Comparison of ENCODE assay signal across 12 mouse cellular contexts in genomic region chr11:106962310-106962709, GRCm38 (mm10). TPM values are rescaled to one million over a fixed set of nuclear protein-coding genes. Genes with fewer than 3 reads are reported as not detected.
A peak's percentile ranks its signal among the peaks of the same experiment; 100 is the strongest.
DNase-seq lines count a peak whose midpoint lies in the region; ATAC-seq and TF ChIP-seq lines count a peak whose summit lies in the region.
"Had no signal": no experiment of that assay in that cellular context is flagged by ENCODE, and none has a peak within 500 bp of the region (broad histone marks: within the 10 kb centered on the region; RNA-seq: fewer than 3 reads in every experiment).

No protein-coding gene starts in this region.

- no peak for TF ChIP-seq POLR2A in small intestine, adult 2 months (IDR thresholded peaks at IDR 0.05; ENCODE audit: low read depth, low read length)

- no peak overlapping the region for H3K9ac ChIP-seq in liver, embryonic 11.5 days (ENCODE audit: low read depth, low read length)
- H3K9ac ChIP-seq: forebrain, embryonic 15.5 days; hindbrain, embryonic 12.5 days had no signal

- no peaks in the 10 kb centered on the region for H3K36me3 ChIP-seq in liver, embryonic 11.5 days (ENCODE audit: control insufficient read depth, insufficient read depth, low read length)
- H3K36me3 ChIP-seq in small intestine, adult 2 months (ENCODE audit: control insufficient read depth, insufficient read depth, low read length), result no peaks in the 10 kb centered on the region
- H3K36me3 ChIP-seq: forebrain, embryonic 15.5 days; hindbrain, embryonic 12.5 days had no signal

- peaks cover 10% of the 10 kb centered on the region for H3K4me1 ChIP-seq in liver, embryonic 11.5 days (replicated peaks; ENCODE audit: control insufficient read depth, insufficient read depth, low read length)
- H3K4me1 ChIP-seq in small intestine, adult 2 months (ENCODE audit: control insufficient read depth, insufficient read depth, insufficient read length, low read length), result peaks cover 25% of the 10 kb centered on the region
- H3K4me1 ChIP-seq: forebrain, embryonic 15.5 days had no signal

- no peak overlapping the region for H3K27ac ChIP-seq in liver, embryonic 11.5 days (ENCODE audit: low read depth, low read length)
- peak overlapping the region; percentile 45; the same call in 1 of the 2 replicates for H3K27ac ChIP-seq in small intestine, adult 2 months (ENCODE audit: insufficient read depth, low read depth, low read length)
- H3K27ac ChIP-seq: forebrain, embryonic 15.5 days; hindbrain, embryonic 12.5 days had no signal

- no peak for TF ChIP-seq CTCF in small intestine, adult 2 months (IDR thresholded peaks at IDR 0.05; ENCODE audit: extremely low read depth, insufficient read length, insufficient replicate concordance, low read depth, low read length)

- 0 out of 2 replicates have a peak overlapping the region, but pooled peaks have one; percentile 14 for H3K4me2 ChIP-seq in liver, embryonic 11.5 days
- H3K4me2 ChIP-seq: forebrain, embryonic 15.5 days; hindbrain, embryonic 12.5 days had no signal

- no peak for ATAC-seq in CD4-positive, CD25-positive, alpha-beta regulatory T cell, adult 4 months
- no peak for ATAC-seq in liver, embryonic 11.5 days (replicated peaks; ENCODE audit: low FRiP score)
- ATAC-seq: forebrain, embryonic 15.5 days had no signal

- 86% methylated on average over 9 of the region's 9 CpGs for WGBS in liver, embryonic 11.5 days
- WGBS in small intestine, adult 2 months, result 73% methylated on average over 9 of the region's 9 CpGs

- H3K9me3 ChIP-seq in liver, embryonic 11.5 days (ENCODE audit: control insufficient read depth, low read length), result no peaks in the 10 kb centered on the region
- H3K9me3 ChIP-seq: forebrain, embryonic 15.5 days; hindbrain, embryonic 12.5 days had no signal

- H3K27me3 ChIP-seq in liver, embryonic 11.5 days (replicated peaks; ENCODE audit: control insufficient read depth, insufficient read depth, low read length), result no peaks in the 10 kb centered on the region
- H3K27me3 ChIP-seq in small intestine, adult 2 months (ENCODE audit: control insufficient read depth, insufficient read depth, low read length), result no peaks in the 10 kb centered on the region
- H3K27me3 ChIP-seq: forebrain, embryonic 15.5 days; hindbrain, embryonic 12.5 days had no signal

- no peak overlapping the region for H3K4me3 ChIP-seq in liver, embryonic 11.5 days (ENCODE audit: low read depth, low read length)
- H3K4me3 ChIP-seq in small intestine, adult 2 months (ENCODE audit: low read depth, low read length), result no peak overlapping the region
- H3K4me3 ChIP-seq: forebrain, embryonic 15.5 days; hindbrain, embryonic 12.5 days had no signal

- peak; percentile 50 for DNase-seq in CD4-positive, CD25-positive, alpha-beta regulatory T cell, adult 2 months (ENCODE audit: low read depth, low spot score)
- DNase-seq in liver, embryonic 11.5 days (ENCODE audit: low spot score), result no peak
- no peak for DNase-seq in liver
- peak; percentile 16 for DNase-seq in thymus, postnatal 14 days
- no peak for DNase-seq in thymus, adult 18-20 months
- no peak for DNase-seq in adrenal gland, adult 18-20 months (ENCODE audit: low spot score in 2 of 2)
- DNase-seq: cerebellum, adult 8-10 months; kidney, adult 8-10 months had no signal

RNA-seq across cellular contexts. Expression of gene Kpna2, which starts 37.0 kb away (rescaled TPM):
- 100 to 1,000 TPM; 115 to 134 TPM for polyA plus RNA-seq in CD4-positive, CD25-positive, alpha-beta regulatory T cell, adult 4 months (2017; shearing (Covaris generic))
- 448 and 517 TPM in 2 replicates for polyA plus RNA-seq in liver, embryonic 11.5 days (2014; fragmentation: Nextera tagmentation; extraction: Ambion mirVana)
- 11.9 and 15.2 TPM in 2 replicates for polyA plus RNA-seq in small intestine, adult 2 months (2012; rRNA removed)
- 10 to 100 TPM; 16.7 to 36.4 TPM for total RNA-seq in adrenal gland, adult 18-20 months (2021)

RNA-seq across cellular contexts. Expression of gene Smurf2, which starts 41.8 kb away (rescaled TPM):
- 10 to 100 TPM; 12.2 to 16.1 TPM for polyA plus RNA-seq in CD4-positive, CD25-positive, alpha-beta regulatory T cell, adult 4 months (2017; shearing (Covaris generic))
- 8.7 and 9.6 TPM in 2 replicates for polyA plus RNA-seq in liver, embryonic 11.5 days (2014; fragmentation: Nextera tagmentation; extraction: Ambion mirVana)
- 3.0 and 5.9 TPM in 2 replicates for polyA plus RNA-seq in small intestine, adult 2 months (2012; rRNA removed)
- 10 to 100 TPM; 34.7 to 38.7 TPM for total RNA-seq in adrenal gland, adult 18-20 months (2021)

Comparison
In these comparisons a context has a peak if more than half of its experiments do, and no peak if none do; other contexts are left out.
1. DNase-seq: peak in CD4-positive, CD25-positive, alpha-beta regulatory T cell, adult 2 months (single experiment) and thymus, postnatal 14 days (single experiment); none in liver, embryonic 11.5 days (single experiment), liver (single experiment), thymus, adult 18-20 months (0 of 2) and adrenal gland, adult 18-20 months (0 of 2).